ENCODE assay signal across 19 mouse cellular contexts in genomic region chr17:27596376-27597190, GRCm38 (mm10). TPM values are rescaled to one million over a fixed set of nuclear protein-coding genes. Genes with fewer than 3 reads are reported as not detected.
A peak's percentile ranks its signal among the peaks of the same experiment; 100 is the strongest.
DNase-seq lines count a peak whose midpoint lies in the region; ATAC-seq and TF ChIP-seq lines count a peak whose summit lies in the region.
"Had no signal": no experiment of that assay in that cellular context is flagged by ENCODE, and none has a peak within 500 bp of the region (broad histone marks: within the 10 kb centered on the region; RNA-seq: fewer than 3 reads in every experiment).

No protein-coding gene starts in this region.

- TF ChIP-seq CTCF in lung, embryonic 14.5 days (IDR thresholded peaks at IDR 0.05; ENCODE audit: low read depth), result no peak
- no peak for TF ChIP-seq CTCF in heart, postnatal 0 days (IDR thresholded peaks at IDR 0.05; ENCODE audit: low read depth)

- no peak overlapping the region for H3K4me2 ChIP-seq in lung, embryonic 14.5 days
- no peak overlapping the region for H3K4me2 ChIP-seq in embryonic facial prominence, embryonic 14.5 days (ENCODE audit: low read depth, low read length)
- H3K4me2 ChIP-seq in heart, postnatal 0 days (ENCODE audit: low read depth, low read length), result peak overlapping the region; percentile 31; the same call in 1 of the 2 replicates
- H3K4me2 ChIP-seq: midbrain, embryonic 15.5 days; neural tube, embryonic 12.5 days had no signal

- peak; percentile 69 for TF ChIP-seq EP300 in heart, postnatal 0 days (IDR thresholded peaks at IDR 0.05; ENCODE audit: low read depth)

- 37% methylated on average over 21 of the region's 21 CpGs for WGBS in lung, embryonic 14.5 days
- 72% methylated on average over 21 of the region's 21 CpGs for WGBS in embryonic facial prominence, embryonic 14.5 days
- 36% methylated on average over 21 of the region's 21 CpGs for WGBS in heart, postnatal 0 days
- 92% methylated on average over 21 of the region's 21 CpGs for WGBS in forebrain, embryonic 10.5 days

- H3K36me3 ChIP-seq in lung, embryonic 14.5 days (ENCODE audit: insufficient read depth), result peaks cover 40% of the 10 kb centered on the region
- H3K36me3 ChIP-seq in embryonic facial prominence, embryonic 14.5 days (ENCODE audit: control insufficient read depth, insufficient read depth, low read length), result peaks cover 40% of the 10 kb centered on the region
- H3K36me3 ChIP-seq in heart, postnatal 0 days (replicated peaks; ENCODE audit: control insufficient read depth, insufficient read depth, low read length), result peaks cover 22% of the 10 kb centered on the region
- H3K36me3 ChIP-seq in forebrain, embryonic 10.5 days (replicated peaks), result peaks cover 60% of the 10 kb centered on the region

- peak; percentile 97 for DNase-seq in heart, adult 11 months
- DNase-seq in heart, postnatal 25 days (ENCODE audit: low spot score), result no peak
- DNase-seq in lung, embryonic 14.5 days, result peak; percentile 47
- DNase-seq in lung, postnatal 10 days, result no peak
- no peak for DNase-seq in embryonic facial prominence, embryonic 14.5 days (ENCODE audit: low spot score)
- DNase-seq in heart, postnatal 0 days (ENCODE audit: low spot score), result peak; percentile 87
- DNase-seq in forebrain, embryonic 10.5 days (ENCODE audit: extremely low spot score, low spot score), result no peak
- DNase-seq: cerebellum, adult 8-10 months; kidney, adult 18-20 months; left cerebral cortex, postnatal 4 days; thymus, postnatal 4 days had no signal

- peak overlapping the region; percentile 30 for H3K27ac ChIP-seq in lung, embryonic 14.5 days (ENCODE audit: low read depth)
- H3K27ac ChIP-seq in embryonic facial prominence, embryonic 14.5 days (replicated peaks; ENCODE audit: low read depth, low read length), result no peak overlapping the region
- H3K27ac ChIP-seq in heart, postnatal 0 days (ENCODE audit: low read depth), result peak overlapping the region; percentile 91
- H3K27ac ChIP-seq in forebrain, embryonic 10.5 days, result no peak overlapping the region
- H3K27ac ChIP-seq: midbrain, embryonic 15.5 days; neural tube, embryonic 12.5 days had no signal

- no peaks in the 10 kb centered on the region for H3K9me3 ChIP-seq in lung, embryonic 14.5 days (ENCODE audit: low read depth, low read length)
- no peaks in the 10 kb centered on the region for H3K9me3 ChIP-seq in embryonic facial prominence, embryonic 14.5 days (ENCODE audit: control insufficient read depth, low read length)
- no peaks in the 10 kb centered on the region for H3K9me3 ChIP-seq in heart, postnatal 0 days (replicated peaks; ENCODE audit: control insufficient read depth, low read length)
- no peaks in the 10 kb centered on the region for H3K9me3 ChIP-seq in forebrain, embryonic 10.5 days
- H3K9me3 ChIP-seq: midbrain, embryonic 15.5 days; neural tube, embryonic 12.5 days had no signal

- intact Hi-C loops in heart, postnatal 25 days (cut with DNase I), result no loop called here

- H3K4me1 ChIP-seq in lung, embryonic 14.5 days (ENCODE audit: insufficient read depth), result 0 out of 2 replicates have a peak, but pooled peaks cover 6% of the 10 kb centered on the region
- H3K4me1 ChIP-seq in embryonic facial prominence, embryonic 14.5 days (ENCODE audit: control insufficient read depth, insufficient read depth, low read length), result no peaks in the 10 kb centered on the region
- H3K4me1 ChIP-seq in heart, postnatal 0 days (ENCODE audit: control insufficient read depth, insufficient read depth), result peaks cover 54% of the 10 kb centered on the region
- H3K4me1 ChIP-seq in forebrain, embryonic 10.5 days, result peaks cover 16% of the 10 kb centered on the region

- no peak overlapping the region for H3K4me3 ChIP-seq in lung, embryonic 14.5 days (ENCODE audit: low read depth, low read length)
- no peak overlapping the region for H3K4me3 ChIP-seq in embryonic facial prominence, embryonic 14.5 days (ENCODE audit: low read depth, low read length)
- no peak overlapping the region for H3K4me3 ChIP-seq in heart, postnatal 0 days (ENCODE audit: low read depth, low read length)
- H3K4me3 ChIP-seq in forebrain, embryonic 10.5 days, result no peak overlapping the region
- H3K4me3 ChIP-seq: midbrain, embryonic 15.5 days; neural tube, embryonic 12.5 days had no signal

- no peak overlapping the region for H3K9ac ChIP-seq in lung, embryonic 14.5 days
- H3K9ac ChIP-seq in embryonic facial prominence, embryonic 14.5 days (ENCODE audit: low read depth, low read length), result no peak overlapping the region
- peak overlapping the region; percentile 33 for H3K9ac ChIP-seq in heart, postnatal 0 days (replicated peaks; ENCODE audit: low read depth, low read length)
- H3K9ac ChIP-seq: midbrain, embryonic 15.5 days; neural tube, embryonic 12.5 days had no signal

- ATAC-seq in lung, embryonic 14.5 days (ENCODE audit: insufficient read depth), result peak; percentile 44; the same call in 1 of the 2 replicates
- peak; percentile 72; the same call in 1 of the 2 replicates for ATAC-seq in embryonic facial prominence, embryonic 14.5 days (ENCODE audit: low read depth)
- peak; percentile 79 for ATAC-seq in heart, postnatal 0 days (ENCODE audit: insufficient read depth, low read depth)
- no peak for ATAC-seq in inflammation-experienced regulatory T-cells, adult 6 months
- ATAC-seq: activated CD4-positive, CD25-positive, alpha-beta regulatory T cell, adult 4 months; forebrain, embryonic 14.5 days; midbrain, embryonic 15.5 days had no signal

- no peaks in the 10 kb centered on the region for H3K27me3 ChIP-seq in lung, embryonic 14.5 days (ENCODE audit: insufficient read depth, low read length)
- H3K27me3 ChIP-seq in embryonic facial prominence, embryonic 14.5 days (replicated peaks; ENCODE audit: control insufficient read depth, insufficient read depth, low read length), result no peaks in the 10 kb centered on the region
- no peaks in the 10 kb centered on the region for H3K27me3 ChIP-seq in heart, postnatal 0 days (ENCODE audit: control insufficient read depth, insufficient read depth, low read length)
- no peaks in the 10 kb centered on the region for H3K27me3 ChIP-seq in forebrain, embryonic 10.5 days (ENCODE audit: poor library complexity, severe bottlenecking)
- H3K27me3 ChIP-seq: midbrain, embryonic 15.5 days; neural tube, embryonic 12.5 days had no signal

RNA-seq across cellular contexts. Expression of gene Nudt3, which starts 26.7 kb away (rescaled TPM):
- total RNA-seq in heart, postnatal 25 days (2021), result 100 to 1,000 TPM; 343 TPM
- 30.5 and 34.4 TPM in 2 replicates for polyA plus RNA-seq in lung, embryonic 14.5 days (2014; fragmentation: Nextera tagmentation; extraction: Ambion mirVana)
- 37.4 and 38.1 TPM in 2 replicates for polyA plus RNA-seq in embryonic facial prominence, embryonic 14.5 days (2014; fragmentation: Nextera tagmentation; extraction: Ambion mirVana)
- 159 and 184 TPM in 2 replicates for total RNA-seq in heart, postnatal 0 days (2014; rRNA removed; ENCODE audit: low replicate concordance)
- 139 and 140 TPM in 2 replicates for polyA plus RNA-seq in heart, postnatal 0 days (2015; fragmentation: Nextera tagmentation; extraction: Ambion mirVana)
- 10 to 100 TPM; 28.1 to 42.5 (median 32.0) TPM for polyA plus RNA-seq in inflammation-experienced regulatory T-cells, adult 6 months (2017; shearing (Covaris generic))
- 81.9 and 91.7 TPM in 2 replicates for polyA plus RNA-seq in forebrain, embryonic 10.5 days (2016; fragmentation: Nextera tagmentation; extraction: Ambion mirVana)

RNA-seq across cellular contexts. Expression of gene AI413582, which starts 31.0 kb away (rescaled TPM):
- 1 to 10 TPM; 7.3 to 7.7 TPM for total RNA-seq in heart, postnatal 25 days (2021)
- 17.6 and 21.8 TPM in 2 replicates for polyA plus RNA-seq in lung, embryonic 14.5 days (2014; fragmentation: Nextera tagmentation; extraction: Ambion mirVana)
- 28.8 and 29.3 TPM in 2 replicates for polyA plus RNA-seq in embryonic facial prominence, embryonic 14.5 days (2014; fragmentation: Nextera tagmentation; extraction: Ambion mirVana)
- 11.1 and 13.4 TPM in 2 replicates for total RNA-seq in heart, postnatal 0 days (2014; rRNA removed; ENCODE audit: low replicate concordance)
- polyA plus RNA-seq in heart, postnatal 0 days (2015; fragmentation: Nextera tagmentation; extraction: Ambion mirVana), result 18.5 and 20.1 TPM in 2 replicates
- polyA plus RNA-seq in inflammation-experienced regulatory T-cells, adult 6 months (2017; shearing (Covaris generic)), result 100 to 1,000 TPM in 2 of 3 experiments, 10 to 100 TPM in 1; 97.7 to 129 (median 111) TPM
- 12.5 and 12.7 TPM in 2 replicates for polyA plus RNA-seq in forebrain, embryonic 10.5 days (2016; fragmentation: Nextera tagmentation; extraction: Ambion mirVana)

RNA-seq across cellular contexts. Expression of gene RPS10-NUDT3, which starts 38.4 kb away (rescaled TPM):
- under 1 TPM in 1 of 2 experiments, not detected in 1; 0.94 TPM for total RNA-seq in heart, postnatal 25 days (2021)
- polyA plus RNA-seq in lung, embryonic 14.5 days (2014; fragmentation: Nextera tagmentation; extraction: Ambion mirVana), result not detected in 2 replicates
- not detected in 2 replicates for polyA plus RNA-seq in embryonic facial prominence, embryonic 14.5 days (2014; fragmentation: Nextera tagmentation; extraction: Ambion mirVana)
- total RNA-seq in heart, postnatal 0 days (2014; rRNA removed; ENCODE audit: low replicate concordance), result not detected in 2 replicates
- not detected in 2 replicates for polyA plus RNA-seq in heart, postnatal 0 days (2015; fragmentation: Nextera tagmentation; extraction: Ambion mirVana)
- polyA plus RNA-seq in inflammation-experienced regulatory T-cells, adult 6 months (2017; shearing (Covaris generic)), result not detected
- not detected in 2 replicates for polyA plus RNA-seq in forebrain, embryonic 10.5 days (2016; fragmentation: Nextera tagmentation; extraction: Ambion mirVana)
- total RNA-seq: left cerebral cortex, postnatal 4 days had no signal
- polyA plus RNA-seq: activated CD4-positive, CD25-positive, alpha-beta regulatory T cell, adult 4 months; C2C12; forebrain, embryonic 14.5 days; gonadal fat pad, adult 2 months; midbrain, embryonic 15.5 days; neural tube, embryonic 12.5 days; stomach, embryonic 16.5 days had no signal

RNA-seq across cellular contexts. Expression of gene Rps10, which starts 39.9 kb away (rescaled TPM):
- 100 to 1,000 TPM; 476 to 516 TPM for total RNA-seq in heart, postnatal 25 days (2021)
- polyA plus RNA-seq in lung, embryonic 14.5 days (2014; fragmentation: Nextera tagmentation; extraction: Ambion mirVana), result 1,167 and 1,191 TPM in 2 replicates
- polyA plus RNA-seq in embryonic facial prominence, embryonic 14.5 days (2014; fragmentation: Nextera tagmentation; extraction: Ambion mirVana), result 1,119 and 1,122 TPM in 2 replicates
- 1,352 and 1,440 TPM in 2 replicates for total RNA-seq in heart, postnatal 0 days (2014; rRNA removed; ENCODE audit: low replicate concordance)
- polyA plus RNA-seq in heart, postnatal 0 days (2015; fragmentation: Nextera tagmentation; extraction: Ambion mirVana), result 486 and 524 TPM in 2 replicates
- 1,000 to 10,000 TPM; 1,299 to 2,086 (median 1,613) TPM for polyA plus RNA-seq in inflammation-experienced regulatory T-cells, adult 6 months (2017; shearing (Covaris generic))
- 919 and 934 TPM in 2 replicates for polyA plus RNA-seq in forebrain, embryonic 10.5 days (2016; fragmentation: Nextera tagmentation; extraction: Ambion mirVana)

RNA-seq across cellular contexts. Expression of gene Hmga1, which starts 40.3 kb away (rescaled TPM):
- 10 to 100 TPM; 35.2 to 42.0 TPM for total RNA-seq in heart, postnatal 25 days (2021)
- polyA plus RNA-seq in lung, embryonic 14.5 days (2014; fragmentation: Nextera tagmentation; extraction: Ambion mirVana), result 295 and 329 TPM in 2 replicates
- polyA plus RNA-seq in embryonic facial prominence, embryonic 14.5 days (2014; fragmentation: Nextera tagmentation; extraction: Ambion mirVana), result 142 and 170 TPM in 2 replicates
- 108 TPM in 2 replicates for total RNA-seq in heart, postnatal 0 days (2014; rRNA removed; ENCODE audit: low replicate concordance)
- polyA plus RNA-seq in heart, postnatal 0 days (2015; fragmentation: Nextera tagmentation; extraction: Ambion mirVana), result 56.7 and 59.7 TPM in 2 replicates
- 10 to 100 TPM; 37.3 to 69.6 (median 41.9) TPM for polyA plus RNA-seq in inflammation-experienced regulatory T-cells, adult 6 months (2017; shearing (Covaris generic))
- 821 and 911 TPM in 2 replicates for polyA plus RNA-seq in forebrain, embryonic 10.5 days (2016; fragmentation: Nextera tagmentation; extraction: Ambion mirVana)

Comparison
In these comparisons a context has a peak if more than half of its experiments do, and no peak if none do; other contexts are left out.
1. DNase-seq: peak in heart, adult 11 months (single experiment), lung, embryonic 14.5 days (single experiment) and heart, postnatal 0 days (single experiment); none in heart, postnatal 25 days (single experiment), lung, postnatal 10 days (single experiment), embryonic facial prominence, embryonic 14.5 days (single experiment) and forebrain, embryonic 10.5 days (single experiment).
2. H3K27ac ChIP-seq: peak in lung, embryonic 14.5 days (single experiment) and heart, postnatal 0 days (single experiment); none in embryonic facial prominence, embryonic 14.5 days (single experiment) and forebrain, embryonic 10.5 days (single experiment).